Mouse (Mus musculus) CH12.LX (cell line): ENCODE measurements around the gene Ddost. TPM values are rescaled to one million over a fixed set of nuclear protein-coding genes. Genes with fewer than 3 reads are reported as not detected.

Experiments used
- DNase-seq: peaks from one replicate; pipeline ENCODE4 v3.0.0-alpha.2; 2013; ENCODE audit errors: extremely low read depth
- H3K27ac ChIP-seq: 2 replicates; pipeline ENCODE4 v1.5.1; 2012; ENCODE audit warnings: low read depth, mild to moderate bottlenecking, control low read depth, moderate library complexity; ENCODE audit not compliant: insufficient read depth
- H3K27me3 ChIP-seq: replicated peaks from 2 replicates; pipeline ENCODE3; 2012; ENCODE audit warnings: inconsistent platforms
- H3K36me3 ChIP-seq, 2 experiments: replicated peaks in 1 of 2; 2 replicates each; pipeline versions ENCODE3 to v1.6.1; 2012; ENCODE audit warnings: inconsistent platforms in 1 of 2, low read length in 1 of 2, mild to moderate bottlenecking in 1 of 2, mixed read lengths in 1 of 2, moderate library complexity in 1 of 2; ENCODE audit not compliant: control insufficient read depth in 1 of 2, insufficient read depth in 1 of 2
- H3K4me1 ChIP-seq, 2 experiments: 2 replicates each; pipeline ENCODE4 v1.6.1; 2012; ENCODE audit warnings: inconsistent platforms in 1 of 2, moderate library complexity in 1 of 2; ENCODE audit not compliant: insufficient read depth in 2 of 2, control insufficient read depth in 1 of 2
- H3K4me2 ChIP-seq: 2 replicates; pipeline ENCODE4 v1.6.1; 2012; ENCODE audit warnings: low read depth, mild to moderate bottlenecking, control low read depth; ENCODE audit not compliant: poor library complexity, insufficient read depth, severe bottlenecking
- H3K4me3 ChIP-seq, 3 experiments: fragments of 150-350 bp in 1 of 3; sonication (generic) in 1 of 3; replicated peaks in 1 of 3; 2 replicates each; pipeline versions ENCODE3 to v1.5.1; 2011 to 2012; ENCODE audit warnings: low read depth in 2 of 3, low read length in 2 of 3, mild to moderate bottlenecking in 2 of 3, moderate library complexity in 2 of 3, control low read depth in 1 of 3, improper control_type of control experiment in 1 of 3, inconsistent platforms in 1 of 3, mixed read lengths in 1 of 3; ENCODE audit not compliant: poor library complexity in 1 of 3
- H3K79me2 ChIP-seq: replicated peaks from 2 replicates; pipeline ENCODE4 v1.6.1; 2012; ENCODE audit warnings: mild to moderate bottlenecking, moderate library complexity; ENCODE audit not compliant: control insufficient read depth, poor library complexity, insufficient read depth, severe bottlenecking; ENCODE audit errors: extremely low read depth
- H3K9ac ChIP-seq: 2 replicates; pipeline ENCODE4 v1.6.1; 2012; ENCODE audit warnings: low read depth, mild to moderate bottlenecking, control low read depth, moderate library complexity; ENCODE audit not compliant: insufficient read depth
- H3K9me3 ChIP-seq: replicated peaks from 2 replicates; pipeline ENCODE3; 2012; ENCODE audit warnings: low read length, inconsistent platforms, mixed read lengths
- CHD1 ChIP-seq: IDR thresholded peaks from 2 replicates; pipeline ENCODE4 v1.6.1; 2012; ENCODE audit warnings: low read depth, low read length, improper control_type of control experiment, inconsistent platforms
- CHD2 ChIP-seq: IDR thresholded peaks from 2 replicates; pipeline ENCODE4 v1.6.1; 2011; ENCODE audit warnings: low read length, improper control_type of control experiment
- CTCF ChIP-seq, 2 experiments: IDR thresholded peaks in 1 of 2; conservative IDR thresholded peaks in 1 of 2; 2 replicates each; pipeline ENCODE4 v1.5.1; 2011 to 2012; ENCODE audit warnings: low read depth in 2 of 2, low read length in 2 of 2, improper control_type of control experiment in 1 of 2, inconsistent platforms in 1 of 2, mild to moderate bottlenecking in 1 of 2, moderate library complexity in 1 of 2
- E2F4 ChIP-seq: IDR thresholded peaks from 2 replicates; pipeline ENCODE4 v1.6.1; 2011; ENCODE audit warnings: low read depth, low read length, improper control_type of control experiment; ENCODE audit not compliant: insufficient replicate concordance
- EP300 ChIP-seq: IDR thresholded peaks from 2 replicates; pipeline ENCODE4 v1.6.1; 2011; ENCODE audit warnings: low read length, improper control_type of control experiment
- ETS1 ChIP-seq: conservative IDR thresholded peaks from 2 replicates; pipeline ENCODE4 v1.6.1; 2012; ENCODE audit warnings: low read depth, mild to moderate bottlenecking, inconsistent platforms, low read length, improper control_type of control experiment, moderate library complexity
- GABPA ChIP-seq: IDR thresholded peaks from 2 replicates; pipeline ENCODE4 v1.6.1; 2012; ENCODE audit warnings: low read depth, low read length, improper control_type of control experiment, inconsistent platforms; ENCODE audit not compliant: insufficient replicate concordance
- JUN ChIP-seq: IDR thresholded peaks from 2 replicates; pipeline ENCODE4 v1.6.1; 2011; ENCODE audit warnings: low read depth, mild to moderate bottlenecking, low read length, improper control_type of control experiment, moderate library complexity; ENCODE audit not compliant: insufficient read depth
- KAT2A ChIP-seq: IDR thresholded peaks from 2 replicates; pipeline ENCODE4 v1.6.1; 2012; ENCODE audit warnings: low read length, improper control_type of control experiment, inconsistent platforms; ENCODE audit not compliant: insufficient replicate concordance
- MAX ChIP-seq: IDR thresholded peaks from 2 replicates; pipeline ENCODE4 v1.6.1; 2011; ENCODE audit warnings: low read length, improper control_type of control experiment
- MAZ ChIP-seq: IDR thresholded peaks from 2 replicates; pipeline ENCODE4 v1.6.1; 2012; ENCODE audit warnings: low read depth, mild to moderate bottlenecking, inconsistent platforms, low read length, improper control_type of control experiment, moderate library complexity
- NRF1 ChIP-seq: IDR thresholded peaks from 2 replicates; pipeline ENCODE4 v1.6.1; 2014; ENCODE audit warnings: low read depth, mild to moderate bottlenecking, inconsistent platforms, low read length, improper control_type of control experiment, moderate library complexity
- POLR2A ChIP-seq: IDR thresholded peaks from 2 replicates; pipeline ENCODE4 v1.6.1; 2011; ENCODE audit warnings: low read depth, mild to moderate bottlenecking, improper control_type of control experiment, low read length
- SIN3A ChIP-seq: IDR thresholded peaks from 2 replicates; pipeline ENCODE4 v1.6.1; 2012; ENCODE audit warnings: low read length, improper control_type of control experiment, inconsistent platforms
- TBP ChIP-seq: conservative IDR thresholded peaks from 2 replicates; pipeline ENCODE4 v1.6.1; 2011; ENCODE audit warnings: low read depth, low read length, improper control_type of control experiment
- UBTF ChIP-seq: IDR thresholded peaks from 2 replicates; pipeline ENCODE4 v1.6.1; 2012; ENCODE audit warnings: low read depth, mild to moderate bottlenecking, inconsistent platforms, low read length, improper control_type of control experiment, moderate library complexity
- ZKSCAN1 ChIP-seq: IDR thresholded peaks from 2 replicates; pipeline ENCODE4 v1.6.1; 2012; ENCODE audit warnings: low read depth, inconsistent platforms, low read length, improper control_type of control experiment, borderline replicate concordance
- ZMIZ1 ChIP-seq: IDR thresholded peaks from 2 replicates; pipeline ENCODE4 v1.6.1; 2012; ENCODE audit warnings: low read depth, mild to moderate bottlenecking, inconsistent platforms, low read length, improper control_type of control experiment
- dilution Hi-C: fragments of 300-500 bp; cut with MboI; formaldehyde crosslinking; loops from 2 replicates; pipeline ENCODE4 v1.14.3; 2020; ENCODE audit warnings: low sequenced_read_pairs; ENCODE audit not compliant: extremely low pct_unique_long_range_greater_than_20kb, extremely low pct_ligation_motif_present
- in situ Hi-C: fragments of 300-500 bp; cut with MboI; formaldehyde crosslinking; loops from 3 replicates; pipeline ENCODE4 v1.14.3; 2019; ENCODE audit warnings: low sequenced_read_pairs, low pct_ligation_motif_present, low pct_unique_long_range_greater_than_20kb, mixed read lengths
- polyA plus RNA-seq: library from polyadenylated mRNA; unstranded; fragments of >175 nt; gene quantifications from 2 replicates; pipeline ENCODE4 v1.2.1, GENCODE M21; 2012; ENCODE audit warnings: low read depth; ENCODE audit not compliant: insufficient read length
- total RNA-seq, 2 experiments: library from RNA; depleted of rRNA; stranded (reverse); fragments of 300-350 nt in 1 of 2; fragments of >200 nt in 1 of 2; gene quantifications; 2 replicates each; pipeline ENCODE4 v1.2.3; 2012 to 2014

Gene Ddost
- total and polyA plus RNA-seq, 3 experiments = 163 to 186 (median 164) TPM

DNA sequence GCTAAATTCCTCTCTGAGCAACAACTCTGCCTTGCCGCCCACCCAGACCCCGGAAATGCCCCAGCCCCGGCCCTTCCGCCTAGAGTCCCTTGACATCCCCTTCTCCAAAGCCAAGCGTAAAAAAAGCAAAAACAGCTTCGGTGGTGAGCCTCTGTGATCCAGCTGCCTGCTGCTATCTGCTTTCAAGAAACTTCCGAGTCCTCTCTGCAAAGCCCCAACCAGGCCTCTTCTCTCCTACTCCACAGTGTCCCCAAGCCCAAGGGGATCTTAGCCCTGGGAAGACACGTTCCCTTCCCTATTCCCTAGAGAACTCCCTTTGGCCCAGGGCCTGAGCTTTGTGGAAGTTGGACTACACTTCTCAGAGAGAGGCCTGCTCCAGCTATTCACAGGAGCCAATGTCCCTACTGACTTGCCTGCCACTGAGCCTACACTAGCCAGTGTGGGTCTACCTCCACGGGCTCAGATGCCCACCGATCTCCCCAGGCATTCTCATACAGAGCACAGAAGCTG is 3.2 kb upstream of the Ddost start:
- Histone ChIP-seq H3K9ac (no peak overlapping the region), H3K27ac (no peak overlapping the region), H3K4me2 (no peak overlapping the region), H3K4me3 (no peak overlapping the region), H3K36me3 (peaks cover 0 to 5% of the 10 kb centered on the region in 2 experiments), H3K27me3 (peaks cover 8% of the 10 kb centered on the region), H3K79me2 (peaks cover 13% of the 10 kb centered on the region), H3K4me1 (peaks cover 4 to 22% of the 10 kb centered on the region in 2 experiments), H3K9me3 (peaks cover 5% of the 10 kb centered on the region)
- TF ChIP-seq JUN (no peak), CHD1 (no peak), MAX (no peak), GABPA (no peak), EP300 (no peak), NRF1 (no peak), ZKSCAN1 (no peak)
- DNase-seq = no peak
- in situ Hi-C loops = loop anchor here (25.0 kb wide), 1 partner anchor 339 kb away; no protein-coding TSS in a partner anchor
- dilution Hi-C loops = no loop called here

DNA sequence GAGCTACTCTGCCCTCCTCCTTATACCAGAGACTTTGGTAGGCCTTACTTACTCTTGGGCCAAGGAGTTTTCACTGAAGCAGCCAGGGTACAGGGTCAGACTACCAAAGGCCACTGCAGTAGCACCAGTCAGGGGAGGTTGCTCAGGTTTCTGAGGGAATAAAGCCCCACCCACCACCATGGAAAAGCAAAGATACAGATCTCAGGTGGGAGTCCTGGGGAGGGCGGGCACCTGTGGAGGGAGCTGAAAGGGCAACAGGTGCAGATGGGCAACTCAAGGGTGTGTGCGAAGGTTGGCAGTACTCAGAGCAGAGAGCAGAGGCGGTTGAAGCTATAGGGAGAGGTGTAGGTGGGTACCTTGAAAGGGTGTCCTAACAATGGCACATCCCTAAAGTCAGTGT is 1.5 kb upstream of the Ddost start:
- H3K9ac ChIP-seq = no peak overlapping the region
- no peak overlapping the region for H3K27ac ChIP-seq
- H3K9me3 ChIP-seq = peaks cover 5% of the 10 kb centered on the region
- H3K36me3 ChIP-seq = peaks cover 10 to 21% of the 10 kb centered on the region in 2 experiments
- H3K4me1 ChIP-seq = peaks cover 4 to 35% of the 10 kb centered on the region in 2 experiments
- in situ Hi-C loops = loop anchor here (25.0 kb wide), 1 partner anchor 341 kb away; no protein-coding TSS in a partner anchor
- H3K4me3 ChIP-seq = no peak overlapping the region
- no peak for DNase-seq
- H3K4me2 ChIP-seq = no peak overlapping the region
- dilution Hi-C loops = no loop called here
- peaks cover 5% of the 10 kb centered on the region for H3K27me3 ChIP-seq
- no peak for TF ChIP-seq ZKSCAN1
- TF ChIP-seq CHD2 = no peak
- TF ChIP-seq E2F4 = no peak
- TF ChIP-seq SIN3A = no peak
- TF ChIP-seq GABPA = no peak
- TF ChIP-seq UBTF = no peak
- no peak for TF ChIP-seq TBP
- TF ChIP-seq POLR2A = no peak
- no peak for TF ChIP-seq MAZ
- TF ChIP-seq CTCF (conservative IDR thresholded peaks at IDR 0.05 in 1 of 2, IDR thresholded peaks at IDR 0.05 in 1 of 2; ENCODE audit: low read depth in 2 of 2, low read length in 2 of 2) = no peak
- no peak for TF ChIP-seq CHD1
- no peak for TF ChIP-seq KAT2A
- TF ChIP-seq ETS1 = no peak
- no peak for TF ChIP-seq ZMIZ1
- peaks cover 21% of the 10 kb centered on the region for H3K79me2 ChIP-seq
